Mouse (Mus musculus) lung, postnatal 10 days (tissue): ENCODE data around the gene Traf3ip2.

Experiments used
- DNase-seq: peaks from one replicate; pipeline ENCODE4 v3.0.0; 2021

The Traf3ip2 gene

DNA sequence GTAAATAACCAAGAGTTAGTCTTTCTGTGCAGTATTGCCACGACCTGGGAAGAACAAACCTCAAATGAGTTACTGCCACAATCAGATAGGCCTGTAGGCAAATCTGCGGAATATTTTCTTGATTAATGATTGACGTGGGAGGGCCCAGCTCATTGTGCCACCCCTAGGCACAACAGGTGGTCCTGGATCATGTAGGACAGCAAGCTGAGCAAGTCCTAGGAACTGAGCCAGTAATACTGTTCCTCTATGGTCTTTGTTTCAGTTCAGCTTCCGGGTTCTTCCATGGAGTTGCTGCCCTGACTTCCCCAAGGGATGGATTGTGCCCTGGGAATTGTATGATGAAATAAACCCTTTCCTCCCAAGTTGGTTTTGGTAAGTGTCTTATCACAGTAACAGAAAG, 68.3 kb downstream of the Traf3ip2 start:
- DNase-seq: no peak

DNA sequence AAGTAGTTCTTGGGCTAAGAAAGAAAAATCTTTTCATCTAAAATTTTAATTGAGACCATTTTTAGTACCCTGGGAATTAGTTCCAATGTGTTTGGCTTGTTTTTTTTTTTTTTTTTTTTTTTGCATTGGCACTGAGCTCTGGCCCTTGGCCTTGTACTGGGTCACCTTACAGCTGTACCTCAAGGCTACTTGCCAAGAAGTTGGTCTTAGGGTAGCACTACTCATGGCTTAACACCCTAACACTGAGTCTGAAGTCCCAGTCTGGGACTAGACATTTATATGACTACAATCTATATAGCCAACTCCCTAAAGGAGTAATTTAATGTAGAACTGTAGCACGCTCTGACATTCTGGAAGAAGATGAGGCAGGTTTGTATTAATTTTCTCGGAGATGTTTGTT, 69.8 kb downstream of the Traf3ip2 start:
- no peak for DNase-seq

DNA sequence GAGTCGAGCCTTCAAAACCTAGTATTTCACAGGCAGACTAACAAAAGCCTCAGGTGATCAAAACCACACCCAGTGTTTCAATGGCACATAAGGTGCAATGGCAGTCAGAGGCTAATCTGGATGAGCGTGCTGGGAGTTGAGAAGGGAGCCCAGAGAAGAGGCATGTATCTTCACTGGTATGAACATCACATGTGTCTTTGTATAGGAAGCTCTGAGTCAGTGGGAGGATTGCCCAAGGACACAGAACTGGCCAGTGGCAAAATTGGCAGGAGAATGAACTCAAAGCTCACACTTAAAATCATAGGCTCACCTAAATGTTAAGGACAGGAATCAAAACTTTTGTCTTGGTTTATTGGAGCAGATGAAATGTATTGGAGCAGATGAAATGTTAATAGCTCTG, 70.7 kb downstream of the Traf3ip2 start:
- DNase-seq: no peak

- peak; percentile 11 for DNase-seq
Observed at GRCm38 (mm10) chr10:39686811-39687210, 74.1 kb downstream of the Traf3ip2 start.

- peak; percentile 18 for DNase-seq
Observed at GRCm38 (mm10) chr10:39687851-39688250, 75.1 kb downstream of the Traf3ip2 start.

DNA sequence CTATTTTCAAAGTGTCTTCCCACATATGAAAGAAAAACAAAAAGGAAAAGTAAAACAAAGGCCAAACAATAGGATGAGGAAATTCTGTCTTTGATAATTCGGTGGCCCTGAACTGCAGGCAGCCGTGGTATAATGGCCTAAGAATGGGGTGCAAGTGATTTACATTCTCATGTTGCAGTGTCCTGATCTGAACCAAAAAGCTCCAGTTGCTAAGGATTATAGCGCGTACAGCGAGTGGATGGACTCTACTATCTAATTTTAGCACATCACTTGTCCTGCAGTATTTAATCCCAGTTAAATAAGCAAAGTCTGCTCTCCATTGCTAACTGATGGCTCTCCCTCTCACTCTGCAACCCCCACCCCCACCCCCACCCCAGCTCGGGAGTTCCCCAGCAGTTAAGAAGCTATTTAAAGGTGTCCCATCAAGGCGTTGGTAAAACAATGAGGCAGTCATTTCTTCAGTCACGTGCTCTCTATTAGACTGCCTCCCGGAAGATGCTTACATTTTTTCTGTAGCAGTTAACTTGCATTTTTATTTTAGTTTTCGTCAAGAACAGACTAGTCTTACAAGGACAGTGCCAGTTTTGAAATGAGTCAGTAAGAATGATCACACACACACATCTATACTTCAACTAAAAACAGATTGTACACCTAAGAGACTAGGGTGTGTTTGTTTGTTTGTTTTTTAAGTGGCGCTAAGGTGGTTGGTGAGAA, 78.8 kb downstream of the Traf3ip2 start:
- no peak for DNase-seq

DNA sequence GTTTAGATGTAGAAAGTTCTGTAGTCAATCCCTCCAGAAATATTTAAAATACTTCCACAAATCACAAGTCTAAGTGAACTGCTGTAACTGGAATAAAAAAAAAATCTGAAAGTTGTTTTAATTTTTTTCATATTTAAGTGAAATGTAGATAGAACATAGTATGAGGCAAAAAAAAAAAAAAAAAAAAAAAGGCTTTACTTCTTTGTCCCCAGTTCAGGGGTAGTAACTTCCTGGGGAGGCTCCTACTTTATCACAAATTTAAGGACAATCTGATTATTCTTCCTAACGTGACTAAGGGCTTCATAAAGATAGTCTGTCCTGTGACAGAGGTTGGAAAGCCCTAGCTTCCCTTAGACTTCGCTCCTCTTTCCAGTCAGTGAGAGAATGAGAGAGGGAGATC, 79.4 kb downstream of the Traf3ip2 start:
- no peak for DNase-seq
